Mouse (Mus musculus): ENCODE measurements around the gene Pld5. TPM values are rescaled to one million over a fixed set of nuclear protein-coding genes. Genes with fewer than 3 reads are reported as not detected.

Gene Pld5
- polyA plus RNA-seq, 1 experiment from 2014 or later: 5.9 TPM

GRCm38 (mm10) chr1:176223196-176223595, 51.9 kb downstream of the Pld5 start:
- WGBS: 4% methylated on average over 12 of the region's 12 CpGs
- Histone ChIP-seq H3K9ac (replicated peaks; ENCODE audit: low read depth, low read length) (no peak overlapping the region), H3K9me3 (ENCODE audit: control insufficient read depth, low read length) (no peaks in the 10 kb centered on the region), H3K4me2 (ENCODE audit: low read depth, low read length) (no peak overlapping the region), H3K27ac (ENCODE audit: low read depth, low read length) (no peak overlapping the region), H3K36me3 (ENCODE audit: control insufficient read depth, insufficient read depth, low read length) (no peaks in the 10 kb centered on the region), H3K4me3 (ENCODE audit: low read depth, low read length) (no peak overlapping the region), H3K4me1 (ENCODE audit: control insufficient read depth, insufficient read depth, low read length) (no peaks in the 10 kb centered on the region), H3K27me3 (ENCODE audit: control insufficient read depth, insufficient read depth, low read length) (no peaks in the 10 kb centered on the region)
- peak; percentile 76 for ATAC-seq (ENCODE audit: low read depth)

- H3K4me1 ChIP-seq (ENCODE audit: control insufficient read depth, insufficient read depth, low read length): peaks cover 8% of the 10 kb centered on the region
Observed at GRCm38 (mm10) chr1:176218217-176218616, 56.9 kb downstream of the Pld5 start.

DNA sequence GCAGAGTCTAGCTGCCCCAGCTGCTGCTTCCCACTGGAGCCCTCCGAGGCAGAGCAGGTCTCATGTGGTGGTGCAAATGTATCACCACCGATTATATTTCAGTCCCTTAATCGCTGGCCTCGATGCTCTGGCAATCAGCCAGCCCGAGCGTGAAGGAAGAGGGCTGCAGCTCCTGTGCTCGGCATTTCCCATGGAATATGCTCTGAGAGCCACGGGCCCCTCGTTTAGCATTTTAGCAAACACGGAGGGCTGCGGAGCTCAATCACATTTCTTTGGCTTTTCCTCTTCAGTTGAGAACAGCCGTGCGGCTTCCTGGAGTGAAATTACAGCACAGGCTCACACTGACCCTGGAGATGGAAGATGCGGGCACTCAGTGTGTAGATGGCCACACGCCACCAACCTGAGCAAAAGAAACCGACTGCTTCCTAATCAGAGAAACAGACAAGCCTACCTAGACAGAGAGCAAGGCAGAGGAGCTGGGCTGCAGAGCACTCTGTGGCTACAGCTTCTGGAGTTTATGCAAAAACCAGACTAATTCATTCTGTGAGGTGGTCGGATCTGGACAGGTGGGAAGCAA, 61.4 kb downstream of the Pld5 start:
- H3K9ac ChIP-seq (replicated peaks; ENCODE audit: low read depth, low read length): peak overlapping the region; percentile 46

More at GRCm38 (mm10) chr1:176218217-176218616, 56.9 kb downstream of the Pld5 start:
- no peaks in the 10 kb centered on the region for H3K9me3 ChIP-seq (ENCODE audit: control insufficient read depth, low read length)
- H3K9ac ChIP-seq (replicated peaks; ENCODE audit: low read depth, low read length): no peak overlapping the region
- no peak overlapping the region for H3K4me2 ChIP-seq (ENCODE audit: low read depth, low read length)
- WGBS: 88% methylated on average over 5 of the region's 5 CpGs
- H3K27me3 ChIP-seq (ENCODE audit: control insufficient read depth, insufficient read depth, low read length): no peaks in the 10 kb centered on the region
- no peak overlapping the region for H3K4me3 ChIP-seq (ENCODE audit: low read depth, low read length)
- no peak for ATAC-seq (ENCODE audit: low read depth)
- no peaks in the 10 kb centered on the region for H3K36me3 ChIP-seq (ENCODE audit: control insufficient read depth, insufficient read depth, low read length)
- no peak overlapping the region for H3K27ac ChIP-seq (ENCODE audit: low read depth, low read length)

DNA sequence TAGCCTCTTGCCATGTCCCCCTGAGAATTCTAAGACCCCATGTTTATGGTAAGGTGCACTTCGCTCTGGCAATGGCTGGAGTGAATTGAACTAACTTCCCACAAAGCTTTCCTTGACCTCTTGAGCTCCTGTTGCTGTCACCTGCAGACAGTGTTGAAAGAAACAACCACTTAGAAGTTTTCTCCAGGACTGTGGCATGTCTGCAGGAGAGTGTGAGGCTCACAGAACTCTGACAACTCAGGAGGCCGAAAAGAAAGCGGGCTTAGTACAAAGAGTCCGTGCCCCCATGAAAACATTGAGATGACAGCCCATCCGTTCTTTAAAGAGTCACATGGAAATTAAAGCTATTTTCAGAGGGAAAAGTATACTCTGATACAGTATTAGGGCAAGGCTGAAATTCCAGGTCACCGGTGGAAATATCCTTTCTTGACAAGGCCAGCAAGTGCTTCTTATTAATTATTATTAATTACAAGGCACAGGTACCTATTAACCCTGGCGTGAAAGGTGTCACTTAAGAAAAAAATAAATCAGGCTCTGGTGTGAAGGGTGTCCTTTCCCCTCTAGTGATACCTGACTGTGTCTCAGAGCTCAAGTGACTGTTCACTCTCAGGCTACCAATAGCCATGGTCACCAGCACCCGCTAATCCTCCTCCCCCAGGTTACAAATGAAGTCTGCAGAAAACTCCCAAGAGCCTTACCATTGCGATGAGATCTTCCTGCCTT, 62.0 kb downstream of the Pld5 start:
- Histone ChIP-seq H3K4me2 (ENCODE audit: low read depth, low read length) (peak overlapping the region; percentile 42), H3K4me1 (ENCODE audit: control insufficient read depth, insufficient read depth, low read length) (peaks cover 8% of the 10 kb centered on the region), H3K9me3 (ENCODE audit: control insufficient read depth, low read length) (no peaks in the 10 kb centered on the region), H3K36me3 (ENCODE audit: control insufficient read depth, insufficient read depth, low read length) (no peaks in the 10 kb centered on the region), H3K27ac (ENCODE audit: low read depth, low read length) (no peak overlapping the region), H3K4me3 (ENCODE audit: low read depth, low read length) (peak overlapping the region; percentile 16; the same call in 1 of the 2 replicates), H3K9ac (replicated peaks; ENCODE audit: low read depth, low read length) (no peak overlapping the region), H3K27me3 (ENCODE audit: control insufficient read depth, insufficient read depth, low read length) (no peaks in the 10 kb centered on the region)
- WGBS: 61% methylated on average over 9 of the region's 9 CpGs
- ATAC-seq (ENCODE audit: low read depth): peak; percentile 62

More for the DNA sequence above, 61.4 kb downstream of the Pld5 start:
- 25% methylated on average over 17 of the region's 17 CpGs for WGBS
- H3K9me3 ChIP-seq (ENCODE audit: control insufficient read depth, low read length): no peaks in the 10 kb centered on the region
- H3K27ac ChIP-seq (ENCODE audit: low read depth, low read length): 0 out of 2 replicates have a peak overlapping the region, but pooled peaks have one; percentile 44
- peak overlapping the region; percentile 42 for H3K4me2 ChIP-seq (ENCODE audit: low read depth, low read length)
- no peaks in the 10 kb centered on the region for H3K27me3 ChIP-seq (ENCODE audit: control insufficient read depth, insufficient read depth, low read length)
- H3K4me1 ChIP-seq (ENCODE audit: control insufficient read depth, insufficient read depth, low read length): peaks cover 8% of the 10 kb centered on the region
- H3K4me3 ChIP-seq (ENCODE audit: low read depth, low read length): peak overlapping the region; percentile 16; the same call in 1 of the 2 replicates
- no peaks in the 10 kb centered on the region for H3K36me3 ChIP-seq (ENCODE audit: control insufficient read depth, insufficient read depth, low read length)
- peak; percentile 65 for ATAC-seq (ENCODE audit: low read depth)

- Histone ChIP-seq H3K27me3 (ENCODE audit: control insufficient read depth, insufficient read depth, low read length) (no peaks in the 10 kb centered on the region), H3K9ac (replicated peaks; ENCODE audit: low read depth, low read length) (no peak overlapping the region), H3K27ac (ENCODE audit: low read depth, low read length) (no peak overlapping the region), H3K9me3 (ENCODE audit: control insufficient read depth, low read length) (no peaks in the 10 kb centered on the region), H3K36me3 (ENCODE audit: control insufficient read depth, insufficient read depth, low read length) (no peaks in the 10 kb centered on the region), H3K4me2 (ENCODE audit: low read depth, low read length) (no peak overlapping the region), H3K4me1 (ENCODE audit: control insufficient read depth, insufficient read depth, low read length) (peaks cover 8% of the 10 kb centered on the region), H3K4me3 (ENCODE audit: low read depth, low read length) (no peak overlapping the region)
- no peak for ATAC-seq (ENCODE audit: low read depth)
- 100% methylated on average over 1 of the region's 1 CpGs for WGBS
Observed at GRCm38 (mm10) chr1:176210803-176211202, 64.3 kb downstream of the Pld5 start.

DNA sequence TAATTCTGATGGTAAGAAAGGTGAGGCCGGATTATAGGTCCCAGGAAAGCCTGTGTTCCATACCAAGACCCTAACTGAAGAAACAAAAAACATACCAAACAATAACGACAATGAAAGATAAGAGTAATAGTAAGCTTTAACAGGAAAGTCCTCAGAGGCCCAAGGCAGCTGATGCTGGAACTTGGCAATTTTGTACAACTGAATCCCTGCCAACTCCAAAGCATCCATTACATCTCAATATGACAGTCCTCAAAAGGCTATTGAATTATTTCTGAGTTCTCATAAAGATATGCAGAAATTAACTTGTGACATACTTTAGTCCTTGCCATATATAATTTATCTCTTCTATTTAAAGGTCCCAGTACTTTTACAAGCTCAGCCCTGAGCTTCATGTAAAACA, 67.1 kb downstream of the Pld5 start:
- 81% methylated on average over 2 of the region's 2 CpGs for WGBS
- no peak overlapping the region for H3K27ac ChIP-seq (ENCODE audit: low read depth, low read length)
- no peaks in the 10 kb centered on the region for H3K36me3 ChIP-seq (ENCODE audit: control insufficient read depth, insufficient read depth, low read length)

DNA sequence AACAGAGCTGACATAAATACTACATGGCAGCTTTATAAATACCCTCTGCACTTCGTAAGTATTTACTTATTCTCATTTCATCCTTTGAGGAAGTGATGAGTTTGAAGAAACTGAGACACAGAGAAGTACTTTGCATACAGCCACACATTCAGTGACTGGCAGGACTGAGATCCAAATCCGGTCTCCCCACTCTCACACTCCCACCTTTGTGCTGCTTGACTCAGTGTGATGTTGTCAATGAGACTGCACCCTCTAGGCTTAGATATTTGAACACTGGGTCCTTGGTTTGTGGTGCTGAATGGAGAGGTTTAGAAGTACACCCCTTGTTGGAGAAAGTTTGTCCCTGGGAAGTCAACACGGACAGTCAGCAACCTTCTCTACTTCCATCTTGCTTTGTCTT, 72.8 kb downstream of the Pld5 start:
- Histone ChIP-seq H3K4me2 (ENCODE audit: low read depth, low read length) (no peak overlapping the region), H3K4me3 (ENCODE audit: low read depth, low read length) (no peak overlapping the region), H3K9me3 (ENCODE audit: control insufficient read depth, low read length) (no peaks in the 10 kb centered on the region), H3K27me3 (ENCODE audit: control insufficient read depth, insufficient read depth, low read length) (no peaks in the 10 kb centered on the region), H3K9ac (replicated peaks; ENCODE audit: low read depth, low read length) (no peak overlapping the region), H3K36me3 (ENCODE audit: control insufficient read depth, insufficient read depth, low read length) (no peaks in the 10 kb centered on the region), H3K4me1 (ENCODE audit: control insufficient read depth, insufficient read depth, low read length) (no peaks in the 10 kb centered on the region), H3K27ac (ENCODE audit: low read depth, low read length) (no peak overlapping the region)
- no peak for ATAC-seq (ENCODE audit: low read depth)
- WGBS: 88% methylated on average over 3 of the region's 3 CpGs

More for the DNA sequence above, 67.1 kb downstream of the Pld5 start:
- no peak for ATAC-seq (ENCODE audit: low read depth)
- Histone ChIP-seq H3K9me3 (ENCODE audit: control insufficient read depth, low read length) (no peaks in the 10 kb centered on the region), H3K4me3 (ENCODE audit: low read depth, low read length) (no peak overlapping the region), H3K27me3 (ENCODE audit: control insufficient read depth, insufficient read depth, low read length) (no peaks in the 10 kb centered on the region), H3K4me2 (ENCODE audit: low read depth, low read length) (no peak overlapping the region), H3K9ac (replicated peaks; ENCODE audit: low read depth, low read length) (no peak overlapping the region), H3K4me1 (ENCODE audit: control insufficient read depth, insufficient read depth, low read length) (no peaks in the 10 kb centered on the region)

DNA sequence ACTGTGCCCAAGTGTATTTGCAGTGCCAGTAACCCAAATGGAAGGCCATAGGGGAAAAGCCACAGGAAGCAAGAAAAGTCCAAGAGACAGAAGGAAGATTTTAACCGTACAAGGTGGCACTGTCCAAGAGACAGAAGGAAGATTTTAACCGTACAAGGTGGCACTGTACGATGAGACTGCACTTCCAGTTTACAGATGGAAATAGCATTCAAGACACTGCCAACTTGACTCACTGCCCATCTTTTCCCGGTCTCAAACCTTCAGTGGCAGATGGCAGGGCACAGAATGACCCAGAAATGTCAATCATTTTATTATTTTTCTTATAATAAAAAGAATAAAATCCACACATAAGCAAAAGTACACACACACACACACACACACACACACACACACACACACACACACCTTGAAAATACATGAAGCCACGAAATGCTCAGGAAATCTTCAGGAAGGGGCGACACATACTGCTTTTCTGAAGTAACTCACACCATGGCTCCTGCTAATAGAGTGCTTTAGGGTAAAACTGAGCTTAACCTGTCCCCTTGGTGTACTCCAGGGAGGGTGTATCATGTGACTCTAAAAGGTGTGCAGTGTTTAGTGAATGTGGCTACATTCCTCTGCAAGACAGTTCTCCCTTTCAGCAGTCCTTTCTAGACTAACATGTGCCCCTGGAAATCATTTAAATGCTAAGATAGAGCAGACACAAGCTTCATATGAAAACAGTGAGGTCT, 77.9 kb downstream of the Pld5 start:
- H3K9me3 ChIP-seq (ENCODE audit: control insufficient read depth, low read length): no peaks in the 10 kb centered on the region
- H3K4me3 ChIP-seq (ENCODE audit: low read depth, low read length): no peak overlapping the region
- 85% methylated on average over 6 of the region's 6 CpGs for WGBS
- no peak overlapping the region for H3K27ac ChIP-seq (ENCODE audit: low read depth, low read length)
- no peaks in the 10 kb centered on the region for H3K36me3 ChIP-seq (ENCODE audit: control insufficient read depth, insufficient read depth, low read length)
- no peaks in the 10 kb centered on the region for H3K4me1 ChIP-seq (ENCODE audit: control insufficient read depth, insufficient read depth, low read length)
- no peak overlapping the region for H3K4me2 ChIP-seq (ENCODE audit: low read depth, low read length)
- no peaks in the 10 kb centered on the region for H3K27me3 ChIP-seq (ENCODE audit: control insufficient read depth, insufficient read depth, low read length)
- no peak overlapping the region for H3K9ac ChIP-seq (replicated peaks; ENCODE audit: low read depth, low read length)
- ATAC-seq (ENCODE audit: low read depth): no peak

DNA sequence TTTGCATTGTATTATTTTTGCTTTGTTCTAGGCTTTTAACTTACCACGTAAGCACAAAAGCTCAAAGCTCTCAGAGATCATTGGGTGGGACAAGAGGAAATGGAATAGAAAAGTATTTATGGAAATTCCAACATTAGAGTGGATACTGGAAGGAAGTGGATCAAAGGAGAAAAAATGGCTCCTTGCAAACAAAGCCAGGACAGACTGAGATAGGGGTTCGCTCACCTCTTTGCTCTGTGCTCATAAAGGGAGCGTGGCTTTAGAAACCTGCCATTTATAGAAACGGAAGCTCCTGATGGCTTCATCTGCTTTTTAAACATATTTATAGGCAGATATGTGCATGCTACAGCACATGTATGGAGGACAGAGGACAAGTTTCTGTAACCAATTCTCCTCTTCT, 78.8 kb downstream of the Pld5 start:
- H3K27ac ChIP-seq (ENCODE audit: low read depth, low read length): no peak overlapping the region
- no peaks in the 10 kb centered on the region for H3K27me3 ChIP-seq (ENCODE audit: control insufficient read depth, insufficient read depth, low read length)
- H3K36me3 ChIP-seq (ENCODE audit: control insufficient read depth, insufficient read depth, low read length): no peaks in the 10 kb centered on the region
- no peak for ATAC-seq (ENCODE audit: low read depth)
- H3K4me1 ChIP-seq (ENCODE audit: control insufficient read depth, insufficient read depth, low read length): no peaks in the 10 kb centered on the region
- H3K9ac ChIP-seq (replicated peaks; ENCODE audit: low read depth, low read length): no peak overlapping the region
- WGBS: 90% methylated on average over 4 of the region's 4 CpGs
- no peaks in the 10 kb centered on the region for H3K9me3 ChIP-seq (ENCODE audit: control insufficient read depth, low read length)
- no peak overlapping the region for H3K4me3 ChIP-seq (ENCODE audit: low read depth, low read length)
- no peak overlapping the region for H3K4me2 ChIP-seq (ENCODE audit: low read depth, low read length)

Data from neural tube, embryonic 14.5 days (tissue).